Mouse (Mus musculus) left cerebral cortex, postnatal 25 days (tissue): ENCODE measurements around the gene Col13a1. TPM values are rescaled to one million over a fixed set of nuclear protein-coding genes. Genes with fewer than 3 reads are reported as not detected.

Experiments used
- DNase-seq, 2 experiments: peaks; one replicate each; pipeline ENCODE4 v3.0.0; 2022; ENCODE audit warnings: low spot score in 2 of 2, mixed read lengths in 1 of 2
- intact Hi-C: fragments of 180-260 bp; cut with DNase I; formaldehyde crosslinking; loops from one replicate; pipeline ENCODE4 v1.15.1; 2025
- total RNA-seq, 2 experiments: library from RNA; stranded (reverse); gene quantifications; 2 replicates each; pipeline ENCODE4 v1.2.3; 2021

The Col13a1 gene
- total RNA-seq, 2 experiments from 2014 or later, result 1.1 to 1.3 TPM

- DNase-seq, result no peak
- intact Hi-C loops, result no loop called here
Measured at GRCm38 (mm10) chr10:61917066-61917465, 61.8 kb downstream of the Col13a1 start.

DNA sequence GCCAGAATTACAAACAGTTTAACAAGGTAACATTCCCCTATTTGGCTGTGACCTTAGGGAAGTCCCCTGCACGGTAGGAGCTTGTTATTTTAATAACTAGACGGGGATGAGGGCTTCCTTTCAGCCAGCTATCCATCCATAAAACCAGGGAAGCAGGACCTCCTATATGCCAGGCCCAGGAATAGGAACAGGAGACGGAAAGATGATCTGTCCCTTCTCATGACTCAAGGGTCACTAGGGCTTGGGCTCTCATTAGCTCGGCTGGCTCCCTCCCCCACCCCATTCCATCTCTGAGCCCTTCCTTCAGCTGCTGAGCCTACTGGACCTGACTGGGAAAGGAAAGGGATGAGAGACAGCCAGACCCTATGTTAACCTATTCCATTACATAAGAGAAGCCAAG is 67.1 kb downstream of the Col13a1 start:
- intact Hi-C loops, result no loop called here

GRCm38 (mm10) chr10:61909004-61909403 is 69.9 kb downstream of the Col13a1 start:
- no peak for DNase-seq
- intact Hi-C loops, result no loop called here

More for the DNA sequence above, 67.1 kb downstream of the Col13a1 start:
- no peak for DNase-seq

GRCm38 (mm10) chr10:61906226-61906625 is 72.7 kb downstream of the Col13a1 start:
- DNase-seq, result no peak
- intact Hi-C loops, result no loop called here

DNA sequence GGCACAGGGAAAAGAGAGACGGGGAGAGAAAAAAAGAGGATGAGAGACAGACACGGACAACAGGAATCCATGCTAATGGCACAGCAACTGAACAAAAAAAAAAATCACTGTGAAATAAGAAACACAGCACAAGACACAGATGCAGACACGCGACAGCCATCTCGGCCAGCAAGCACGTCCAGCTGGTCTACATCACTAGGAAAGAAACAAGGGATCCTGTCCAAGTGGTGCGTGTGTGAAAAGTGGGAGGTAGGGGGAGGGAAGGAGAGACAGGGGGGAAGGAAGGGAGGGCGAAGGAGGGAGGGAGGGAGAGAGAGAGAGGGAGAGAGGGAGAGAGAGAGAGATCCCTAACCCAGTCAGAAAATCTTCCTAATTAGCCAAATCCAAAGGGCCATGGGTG is 73.6 kb downstream of the Col13a1 start:
- peak in 1 of 2 experiments; percentile 38 for DNase-seq
- intact Hi-C loops, result no loop called here

DNA sequence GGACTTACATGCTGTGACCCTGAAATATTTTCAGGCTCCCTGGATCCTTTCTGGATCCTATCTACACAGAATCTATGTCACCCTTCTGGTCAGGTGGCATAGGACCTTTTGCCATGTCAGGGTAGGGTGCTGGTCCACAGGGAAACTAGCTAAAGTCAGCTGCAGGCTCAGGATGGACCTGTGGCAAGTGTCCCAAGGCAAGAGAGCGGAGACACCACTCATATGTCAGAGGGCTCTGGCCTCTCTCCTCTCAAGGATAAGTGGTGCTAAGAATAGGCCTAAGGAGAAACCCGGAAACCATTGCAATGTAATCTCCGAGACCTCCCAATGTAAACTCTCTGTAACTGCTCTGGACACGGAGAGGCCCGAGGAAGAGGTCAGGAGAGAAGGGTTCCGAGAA is 80.8 kb downstream of the Col13a1 start:
- DNase-seq, result no peak

DNA sequence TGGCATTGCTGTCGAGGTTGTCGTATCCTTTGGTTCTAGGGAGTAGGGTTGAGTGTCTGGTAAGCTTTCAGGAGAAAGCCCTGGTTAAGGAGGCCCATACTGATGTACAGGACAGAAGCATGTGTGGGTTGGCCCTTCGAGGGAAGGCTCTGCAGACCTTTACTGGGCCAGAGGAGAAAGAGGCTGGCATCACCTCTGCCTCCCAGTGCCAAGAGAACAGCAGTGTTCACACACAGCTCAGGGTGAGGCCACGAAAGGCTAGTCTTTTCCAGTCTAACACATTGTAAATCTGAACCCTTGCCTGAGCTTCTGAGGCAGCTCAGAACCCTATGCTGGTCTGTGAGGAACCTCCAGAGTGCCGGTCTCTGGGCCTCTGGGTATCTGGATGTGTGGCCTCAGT is 84.3 kb downstream of the Col13a1 start:
- DNase-seq, result no peak
- intact Hi-C loops, result no loop called here

More for the DNA sequence above, 80.8 kb downstream of the Col13a1 start:
- intact Hi-C loops, result no loop called here

DNA sequence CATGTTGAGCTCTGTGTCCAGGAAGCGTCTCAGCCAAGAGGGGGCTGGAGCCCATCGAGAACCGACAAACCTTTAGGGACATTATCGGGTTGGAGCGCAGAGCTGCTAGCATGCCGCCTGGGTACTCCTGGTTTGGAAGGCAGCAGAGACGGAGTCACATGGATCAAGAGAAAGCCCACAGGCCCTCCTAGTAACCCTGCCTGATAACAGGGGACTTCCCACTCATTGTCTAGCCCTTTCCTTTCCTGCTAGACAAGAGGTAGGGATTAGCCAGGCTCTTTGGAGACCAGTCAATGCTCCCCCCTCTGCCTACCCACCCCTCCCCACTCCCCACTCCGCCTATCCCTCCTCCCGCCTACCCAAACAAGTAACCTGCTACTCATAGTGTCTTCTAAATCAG is 87.8 kb downstream of the Col13a1 start:
- no peak for DNase-seq
- intact Hi-C loops, result no loop called here

- no peak for DNase-seq
- intact Hi-C loops, result no loop called here
Measured at GRCm38 (mm10) chr10:61890294-61890693, 88.6 kb downstream of the Col13a1 start.

DNA sequence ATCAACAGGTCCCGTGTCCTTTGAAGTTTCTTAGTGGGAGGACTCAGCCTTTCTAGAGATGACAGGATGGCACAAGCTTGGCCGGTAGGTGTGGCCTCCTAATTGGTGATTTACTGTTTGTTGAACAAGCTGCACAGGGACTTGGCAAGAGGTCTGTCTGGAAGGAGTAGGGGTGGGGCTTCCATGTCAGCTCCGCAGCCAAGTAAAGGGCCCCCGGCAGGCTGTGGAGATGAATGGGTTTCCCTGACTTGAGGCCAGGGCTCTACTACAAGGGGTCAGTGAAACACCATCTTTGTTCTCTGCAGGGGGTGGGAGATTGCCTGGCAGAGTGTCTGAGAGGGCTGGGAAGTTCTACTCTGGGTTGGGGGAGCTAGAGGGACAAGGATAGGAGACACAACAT is 99.5 kb downstream of the Col13a1 start:
- intact Hi-C loops, result loop anchor here (5.0 kb wide), 1 partner anchor 303 kb away; no protein-coding TSS in a partner anchor

DNA sequence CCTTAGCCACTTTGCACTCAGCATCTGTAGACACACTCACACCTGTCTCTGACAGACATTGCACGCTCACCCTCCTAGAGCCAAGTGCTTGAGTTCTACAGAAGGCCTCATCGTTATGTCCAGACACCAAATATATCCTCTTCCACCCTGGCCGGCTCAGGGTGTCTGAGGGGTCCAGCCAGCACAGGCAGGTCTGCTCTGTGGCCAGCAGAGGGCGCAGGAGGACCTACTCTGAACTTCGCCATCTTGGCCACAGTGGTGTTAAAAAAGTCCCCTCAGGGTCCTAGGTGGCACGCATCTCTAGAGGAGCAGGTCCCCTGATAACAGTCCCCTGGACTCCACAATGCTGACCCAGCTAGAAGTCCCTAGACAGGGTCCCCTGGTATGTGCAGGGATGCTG is 101.1 kb downstream of the Col13a1 start:
- intact Hi-C loops, result loop anchor here (1.0 to 5.0 kb wide), 2 partner anchors 100 to 305 kb away; no protein-coding TSS in a partner anchor
- DNase-seq, result peak; percentile 33 to 54

More for the DNA sequence above, 99.5 kb downstream of the Col13a1 start:
- DNase-seq, result peak in 1 of 2 experiments; percentile 6

- intact Hi-C loops, result no loop called here
- no peak for DNase-seq
Measured at GRCm38 (mm10) chr10:61869796-61870195, 109.1 kb downstream of the Col13a1 start.

DNA sequence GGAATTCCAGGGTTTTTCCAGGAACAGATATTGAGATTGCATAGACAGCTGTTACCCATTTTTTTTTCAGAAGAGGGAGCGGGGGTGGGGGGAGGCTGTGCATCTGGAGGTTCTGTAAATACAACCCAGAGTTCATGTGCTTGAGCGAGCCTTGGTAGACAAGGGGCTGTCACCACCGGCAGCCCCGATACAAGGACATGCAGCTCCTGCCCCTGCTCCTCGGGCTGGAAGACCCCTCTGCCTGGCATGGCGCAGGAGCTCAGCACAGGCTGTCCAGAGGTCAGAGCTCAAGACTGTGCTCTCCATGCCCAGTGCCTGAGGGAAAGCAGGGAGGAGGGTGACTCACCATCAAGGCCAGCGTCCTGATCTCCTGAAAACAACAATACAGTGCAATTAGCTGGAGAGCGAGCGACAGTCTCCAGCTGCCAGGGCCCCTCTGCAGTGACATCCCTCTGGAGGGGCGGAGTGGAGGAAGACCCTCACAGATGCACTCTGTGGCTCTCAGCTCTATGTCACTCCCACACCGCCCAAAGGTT is 112.8 kb downstream of the Col13a1 start:
- no peak for DNase-seq
- intact Hi-C loops, result no loop called here

- intact Hi-C loops, result no loop called here
- no peak for DNase-seq
Measured at GRCm38 (mm10) chr10:61859451-61859850, 119.5 kb downstream of the Col13a1 start.

- no peak for DNase-seq
- intact Hi-C loops, result no loop called here
Measured at GRCm38 (mm10) chr10:61855139-61855675, 123.7 kb downstream of the Col13a1 start.

- intact Hi-C loops, result no loop called here
Measured at GRCm38 (mm10) chr10:61852824-61853223, 126.1 kb downstream of the Col13a1 start.

GRCm38 (mm10) chr10:61848553-61848952 is 130.4 kb downstream of the Col13a1 start:
- DNase-seq, result peak; percentile 13 to 60
- intact Hi-C loops, result loop anchor here (10.0 kb wide), 1 partner anchor 396 kb away; no protein-coding TSS in a partner anchor

More at GRCm38 (mm10) chr10:61852824-61853223, 126.1 kb downstream of the Col13a1 start:
- no peak for DNase-seq

- peak in 1 of 2 experiments; percentile 37 for DNase-seq
- intact Hi-C loops, result loop anchor here (10.0 kb wide), 1 partner anchor 399 kb away; no protein-coding TSS in a partner anchor
Measured at GRCm38 (mm10) chr10:61845476-61845875, 133.4 kb downstream of the Col13a1 start.

DNA sequence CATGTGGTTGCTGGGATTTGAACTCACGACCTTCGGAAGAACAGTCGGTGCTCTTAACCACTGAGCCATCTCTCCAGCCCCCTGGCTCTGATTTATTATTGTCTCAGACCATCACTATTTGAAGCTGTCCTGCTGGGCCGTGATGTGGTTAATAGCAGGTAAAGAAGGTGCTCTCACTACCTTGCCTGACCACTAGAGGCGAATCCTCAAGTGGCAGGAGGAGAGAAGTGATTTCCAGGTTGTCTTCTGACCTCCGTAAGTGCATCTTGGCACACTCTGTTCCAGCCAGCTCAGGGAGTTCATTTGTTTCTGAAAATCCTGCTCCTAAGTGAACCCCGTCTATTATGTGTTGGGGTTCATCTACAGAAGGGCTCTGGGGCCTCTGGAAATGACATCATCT is 134.4 kb downstream of the Col13a1 start:
- DNase-seq, result no peak
- intact Hi-C loops, result loop anchor here (10.0 kb wide), 1 partner anchor 400 kb away; no protein-coding TSS in a partner anchor

- intact Hi-C loops, result loop anchor here (10.0 kb wide), 1 partner anchor 403 kb away; no protein-coding TSS in a partner anchor
- no peak for DNase-seq
Measured at GRCm38 (mm10) chr10:61842261-61842660, 136.6 kb downstream of the Col13a1 start.

DNA sequence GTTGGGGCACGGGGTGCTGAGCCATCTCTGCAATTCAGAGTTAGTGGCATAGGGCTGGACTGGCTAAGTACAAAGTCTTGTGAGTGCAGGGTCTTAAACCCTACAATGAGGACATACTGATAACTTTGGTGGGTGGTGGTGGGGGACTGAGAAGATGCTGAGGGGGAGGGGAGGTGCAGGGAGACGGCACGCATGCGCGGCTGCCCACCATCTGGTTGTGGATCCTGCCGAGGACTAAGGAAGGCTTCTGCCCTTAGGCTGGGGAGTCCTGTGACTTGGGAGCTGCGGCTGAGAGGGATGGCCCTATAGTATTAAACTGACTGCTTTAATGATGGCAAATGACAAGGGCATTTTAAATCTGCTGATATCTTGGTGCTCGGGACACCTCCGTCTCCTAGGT is 139.6 kb downstream of the Col13a1 start:
- DNase-seq, result no peak
- intact Hi-C loops, result loop anchor here (2.0 to 5.0 kb wide), 4 partner anchors 57 to 343 kb away; partner anchors contain the start of gene H2afy2
